13 mouse cellular contexts compared by ENCODE assay signal in genomic region chr3:83209646-83210045, GRCm38 (mm10).
DNase-seq lines count a peak whose midpoint lies in the region; ATAC-seq and TF ChIP-seq lines count a peak whose summit lies in the region.
"Had no signal": no experiment of that assay in that cellular context is flagged by ENCODE, and none has a peak within 500 bp of the region (broad histone marks: within the 10 kb centered on the region; RNA-seq: fewer than 3 reads in every experiment).

No protein-coding gene starts in this region.

- WGBS in limb, embryonic 12.5 days: 66% methylated on average over 9 of the region's 9 CpGs
- 81% methylated on average over 9 of the region's 9 CpGs for WGBS in limb, embryonic 10.5 days
- 38% methylated on average over 9 of the region's 9 CpGs for WGBS in heart, embryonic 13.5 days
- 49% methylated on average over 9 of the region's 9 CpGs for WGBS in limb, embryonic 14.5 days

- peaks cover 21% of the 10 kb centered on the region for H3K4me1 ChIP-seq in limb, embryonic 12.5 days (replicated peaks)
- peaks cover 11% of the 10 kb centered on the region for H3K4me1 ChIP-seq in limb, embryonic 10.5 days
- peaks cover 51% of the 10 kb centered on the region for H3K4me1 ChIP-seq in heart, embryonic 13.5 days
- peaks cover 16% of the 10 kb centered on the region for H3K4me1 ChIP-seq in limb, embryonic 14.5 days (ENCODE audit: control insufficient read depth, insufficient read depth, low read length)
- H3K4me1 ChIP-seq: liver, embryonic 13.5 days; midbrain, embryonic 12.5 days had no signal

- H3K36me3 ChIP-seq in limb, embryonic 12.5 days: no peaks in the 10 kb centered on the region
- no peaks in the 10 kb centered on the region for H3K36me3 ChIP-seq in limb, embryonic 10.5 days
- no peaks in the 10 kb centered on the region for H3K36me3 ChIP-seq in heart, embryonic 13.5 days
- H3K36me3 ChIP-seq in limb, embryonic 14.5 days (ENCODE audit: control insufficient read depth, insufficient read depth, low read length): no peaks in the 10 kb centered on the region
- H3K36me3 ChIP-seq: liver, embryonic 13.5 days; midbrain, embryonic 12.5 days had no signal

- H3K27ac ChIP-seq in limb, embryonic 12.5 days: peak overlapping the region; percentile 68
- H3K27ac ChIP-seq in limb, embryonic 10.5 days: no peak overlapping the region; the same call in 1 of the 2 replicates
- H3K27ac ChIP-seq in heart, embryonic 13.5 days (replicated peaks): 0 out of 2 replicates have a peak overlapping the region, but pooled peaks have one; percentile 28
- H3K27ac ChIP-seq in limb, embryonic 14.5 days (replicated peaks; ENCODE audit: low read depth, low read length): 0 out of 2 replicates have a peak overlapping the region, but pooled peaks have one; percentile 6
- H3K27ac ChIP-seq: liver, embryonic 13.5 days; midbrain, embryonic 12.5 days had no signal

- H3K4me2 ChIP-seq in limb, embryonic 12.5 days: no peak overlapping the region
- H3K4me2 ChIP-seq in heart, embryonic 13.5 days: no peak overlapping the region
- H3K4me2 ChIP-seq in limb, embryonic 14.5 days (replicated peaks; ENCODE audit: low read depth, low read length, severe bottlenecking): no peak overlapping the region
- H3K4me2 ChIP-seq: liver, embryonic 13.5 days; midbrain, embryonic 12.5 days had no signal

- no peak overlapping the region for H3K4me3 ChIP-seq in limb, embryonic 12.5 days (replicated peaks)
- no peak overlapping the region for H3K4me3 ChIP-seq in limb, embryonic 10.5 days
- no peak overlapping the region for H3K4me3 ChIP-seq in heart, embryonic 13.5 days
- H3K4me3 ChIP-seq in limb, embryonic 14.5 days (replicated peaks; ENCODE audit: low read length): no peak overlapping the region
- H3K4me3 ChIP-seq: liver, embryonic 13.5 days; midbrain, embryonic 12.5 days had no signal

- H3K9me3 ChIP-seq in limb, embryonic 12.5 days: no peaks in the 10 kb centered on the region
- no peaks in the 10 kb centered on the region for H3K9me3 ChIP-seq in limb, embryonic 10.5 days (replicated peaks)
- H3K9me3 ChIP-seq in heart, embryonic 13.5 days: no peaks in the 10 kb centered on the region
- H3K9me3 ChIP-seq in limb, embryonic 14.5 days (ENCODE audit: control insufficient read depth, low read length): no peaks in the 10 kb centered on the region
- H3K9me3 ChIP-seq: liver, embryonic 13.5 days; midbrain, embryonic 12.5 days had no signal

- H3K9ac ChIP-seq in limb, embryonic 12.5 days (replicated peaks): no peak overlapping the region
- no peak overlapping the region for H3K9ac ChIP-seq in heart, embryonic 13.5 days
- no peak overlapping the region for H3K9ac ChIP-seq in limb, embryonic 14.5 days (ENCODE audit: low read depth, low read length, severe bottlenecking)
- H3K9ac ChIP-seq: liver, embryonic 13.5 days; midbrain, embryonic 12.5 days had no signal

- DNase-seq in limb, embryonic 10.5 days (ENCODE audit: low spot score): no peak
- peak; percentile 55 for DNase-seq in adrenal gland, postnatal 25 days
- peak; percentile 43 for DNase-seq in limb, embryonic 14.5 days (ENCODE audit: low spot score)
- DNase-seq in Muller cell, postnatal 12 days (ENCODE audit: inconsistent ontology term): no peak
- no peak for DNase-seq in frontal cortex, adult 2 months (ENCODE audit: extremely low spot score in 1 of 2, low spot score in 1 of 2)
- DNase-seq: cerebellum, adult 11-12 months; layer of hippocampus, adult 9-11 months; liver, embryonic 13.5 days; right cerebral cortex, postnatal 4 days had no signal

- no peak for ATAC-seq in limb, embryonic 12.5 days (ENCODE audit: insufficient number of reproducible peaks, insufficient read depth, low FRiP score, low TSS enrichment, low read depth)
- peak; percentile 34; the same call in 1 of the 2 replicates for ATAC-seq in heart, embryonic 13.5 days (ENCODE audit: extremely low read depth, insufficient number of reproducible peaks, low FRiP score, low TSS enrichment)
- peak; percentile 58 for ATAC-seq in limb, embryonic 14.5 days (ENCODE audit: low FRiP score, low read depth)

- no peak for TF ChIP-seq POLR2A in limb, embryonic 14.5 days (IDR thresholded peaks at IDR 0.05; ENCODE audit: borderline replicate concordance, extremely low read depth, insufficient read depth, insufficient read length)

- no peaks in the 10 kb centered on the region for H3K27me3 ChIP-seq in limb, embryonic 12.5 days
- no peaks in the 10 kb centered on the region; the same call in 1 of the 2 replicates for H3K27me3 ChIP-seq in limb, embryonic 10.5 days (ENCODE audit: low read depth, poor library complexity, severe bottlenecking)
- no peaks in the 10 kb centered on the region for H3K27me3 ChIP-seq in heart, embryonic 13.5 days (replicated peaks)
- H3K27me3 ChIP-seq in limb, embryonic 14.5 days (ENCODE audit: control insufficient read depth, insufficient read depth, low read length): no peaks in the 10 kb centered on the region
- H3K27me3 ChIP-seq: CH12.LX; liver, embryonic 13.5 days; midbrain, embryonic 12.5 days had no signal

Comparison
In these comparisons a context has a peak if more than half of its experiments do, and no peak if none do; other contexts are left out.
1. DNase-seq: peak in adrenal gland, postnatal 25 days (single experiment) and limb, embryonic 14.5 days (single experiment); none in limb, embryonic 10.5 days (single experiment), Muller cell, postnatal 12 days (single experiment) and frontal cortex, adult 2 months (0 of 2).